Mouse (Mus musculus) limb, embryonic 11.5 days (tissue): ENCODE results near the gene 6720489N17Rik. TPM values are rescaled to one million over a fixed set of nuclear protein-coding genes. Genes with fewer than 3 reads are reported as not detected.
"Not testable (repeated sequence)": the region's sequence is repeated elsewhere in the genome, so short reads cannot be mapped to it uniquely, and the experiment has no call there.

ENCODE experiments used
- ATAC-seq: fragments of 200-750 bp; cut with Nextera tagmentation; 2 replicates; pipeline ENCODE4 v1.8.0; 2017; ENCODE audit warnings: low read depth; ENCODE audit not compliant: insufficient number of reproducible peaks, low FRiP score, low TSS enrichment
- DNase-seq: peaks from one replicate; pipeline ENCODE4 v3.0.0-alpha.2; 2015; ENCODE audit warnings: low spot score
- H3K27ac ChIP-seq: fragments of 300-500 bp; sonication (generic); replicated peaks from 2 replicates; pipeline ENCODE4 v1.5.1; 2014; ENCODE audit warnings: low read depth, mild to moderate bottlenecking, low read length
- H3K27me3 ChIP-seq: fragments of 300-500 bp; sonication (generic); 2 replicates; pipeline ENCODE4 v1.6.1; 2014; ENCODE audit warnings: mild to moderate bottlenecking, low read length, mixed read lengths; ENCODE audit not compliant: control insufficient read depth, insufficient read depth
- H3K36me3 ChIP-seq: fragments of 300-500 bp; sonication (generic); 2 replicates; pipeline ENCODE4 v1.6.1; 2014; ENCODE audit warnings: mild to moderate bottlenecking, low read length, moderate library complexity, mixed read lengths; ENCODE audit not compliant: control insufficient read depth, insufficient read depth
- H3K4me1 ChIP-seq: fragments of 300-500 bp; sonication (generic); 2 replicates; pipeline ENCODE4 v1.6.1; 2014; ENCODE audit warnings: low read length, mixed read lengths; ENCODE audit not compliant: control insufficient read depth, insufficient read depth
- H3K4me2 ChIP-seq: fragments of 300-500 bp; sonication (generic); 2 replicates; pipeline ENCODE4 v1.6.1; 2014; ENCODE audit warnings: low read depth, mild to moderate bottlenecking, moderate library complexity; ENCODE audit not compliant: severe bottlenecking
- H3K4me3 ChIP-seq: fragments of 300-500 bp; sonication (generic); 2 replicates; pipeline ENCODE4 v1.5.1; 2014; ENCODE audit warnings: low read depth, low read length
- H3K9ac ChIP-seq: fragments of 300-500 bp; sonication (generic); 2 replicates; pipeline ENCODE4 v1.6.1; 2014; ENCODE audit warnings: mild to moderate bottlenecking, low read length
- H3K9me3 ChIP-seq: fragments of 300-500 bp; sonication (generic); 2 replicates; pipeline ENCODE4 v1.6.1; 2016; ENCODE audit warnings: low read length; ENCODE audit not compliant: control insufficient read depth
- WGBS: fragments of 180-500 bp; shearing (Covaris S2); extraction: QIAGEN DNeasy Blood & Tissue Kit; methylation state at CpG from one replicate; pipeline ENCODE4 v1.1.7; 2014; 5-methylcytosine and 5-hydroxymethylcytosine counted together
- microRNA-seq: library from miRNA; unstranded; fragments of <30 nt; microRNA quantifications from one replicate; pipeline ENCODE4, GENCODE M21; 2016
- polyA plus RNA-seq: library from polyadenylated mRNA; unstranded; fragments of >200 nt; fragmentation: Nextera tagmentation; extraction: Ambion mirVana; gene quantifications from 2 replicates; pipeline ENCODE4 v1.2.1, GENCODE M21; 2014

6720489N17Rik gene
- polyA plus RNA-seq, 1 experiment from 2014 or later, result 21.7 TPM

- H3K36me3 ChIP-seq, H3K9me3 ChIP-seq, ATAC-seq, H3K27ac ChIP-seq, H3K27me3 ChIP-seq, H3K4me1 ChIP-seq: not testable (repeated sequence)
- H3K4me2 ChIP-seq, result 0 out of 2 replicates have a peak within 1 kb of the TSS, but pooled peaks have one; percentile 18
- DNase-seq, result peak; percentile 35
- 0 out of 2 replicates have a peak within 1 kb of the TSS, but pooled peaks have one; percentile 47 for H3K9ac ChIP-seq
- WGBS, result 6% methylated on average over 25 of the region's 27 CpGs
- H3K4me3 ChIP-seq, result peak within 1 kb of the TSS; percentile 37
Measured at GRCm38 (mm10) chr13:62558189-62559110, 65.5 kb downstream of the 6720489N17Rik start, which contains the start of gene Zfp935. Zfp935 (minus strand) TSS chr13:62558511.

Small RNA genes within 50 kb of the gene (microRNA-seq; reads per million reads assigned to microRNA genes)
- not detected for gene Gm24020

Other genes with a start within 250 kb of the 6720489N17Rik start
- gene Gm3604, start 241.0 kb downstream of the 6720489N17Rik start, polyA plus RNA-seq, result 6.1 and 7.9 TPM in 2 replicates
- gene Gm49359, start 157.3 kb downstream of the 6720489N17Rik start, polyA plus RNA-seq, result 13.5 and 14.7 TPM in 2 replicates
- gene Zfp935, start 65.7 kb downstream of the 6720489N17Rik start, polyA plus RNA-seq, result 1.9 TPM in 1 of 2 replicates, not detected in the other
- 29.1 and 30.2 TPM in 2 replicates for gene Zfp934, start 53.0 kb downstream of the 6720489N17Rik start, polyA plus RNA-seq
- gene Platr25, start 136.5 kb upstream of the 6720489N17Rik start, polyA plus RNA-seq, result 38.5 and 40.5 TPM in 2 replicates
- 13.6 and 14.7 TPM in 2 replicates for gene Gm5141, start 161.6 kb upstream of the 6720489N17Rik start, polyA plus RNA-seq
- gene Fbp2, start 234.2 kb upstream of the 6720489N17Rik start, polyA plus RNA-seq, result 0.15 and 0.96 TPM in 2 replicates